Mouse (Mus musculus) kidney, adult 2 months (tissue): Measurements from ENCODE around the gene Apon.

Experiments
- CTCF ChIP-seq: fragments of 200-500 bp; conservative IDR thresholded peaks from 2 replicates; pipeline ENCODE4 v1.5.1; 2011; ENCODE audit warnings: low read depth, mild to moderate bottlenecking, control low read depth, low read length, moderate library complexity, mixed read lengths; ENCODE audit not compliant: insufficient read depth, insufficient read length
- POLR2A ChIP-seq: fragments of 200-500 bp; IDR thresholded peaks from one replicate; pipeline ENCODE4 v1.6.1; 2011; ENCODE audit warnings: low read depth, low read length, control low read depth

GRCm38 (mm10) chr10:128271883-128272282 lies 18.0 kb downstream of the Apon start:
- TF ChIP-seq POLR2A (no peak), CTCF (no peak)
